Mouse (Mus musculus) CH12.LX (cell line): Measurements from ENCODE around the gene Dnmbp. TPM values are rescaled to one million over a fixed set of nuclear protein-coding genes. Genes with fewer than 3 reads are reported as not detected.

Source experiments
- DNase-seq: peaks from one replicate; pipeline ENCODE4 v3.0.0-alpha.2; 2013; ENCODE audit errors: extremely low read depth
- H3K27ac ChIP-seq: 2 replicates; pipeline ENCODE4 v1.5.1; 2012; ENCODE audit warnings: low read depth, mild to moderate bottlenecking, control low read depth, moderate library complexity; ENCODE audit not compliant: insufficient read depth
- H3K27me3 ChIP-seq: replicated peaks from 2 replicates; pipeline ENCODE3; 2012; ENCODE audit warnings: inconsistent platforms
- H3K36me3 ChIP-seq, 2 experiments: replicated peaks in 1 of 2; 2 replicates each; pipeline versions ENCODE3 to v1.6.1; 2012; ENCODE audit warnings: inconsistent platforms in 1 of 2, low read length in 1 of 2, mild to moderate bottlenecking in 1 of 2, mixed read lengths in 1 of 2, moderate library complexity in 1 of 2; ENCODE audit not compliant: control insufficient read depth in 1 of 2, insufficient read depth in 1 of 2
- H3K4me1 ChIP-seq, 2 experiments: 2 replicates each; pipeline ENCODE4 v1.6.1; 2012; ENCODE audit warnings: inconsistent platforms in 1 of 2, moderate library complexity in 1 of 2; ENCODE audit not compliant: insufficient read depth in 2 of 2, control insufficient read depth in 1 of 2
- H3K4me2 ChIP-seq: 2 replicates; pipeline ENCODE4 v1.6.1; 2012; ENCODE audit warnings: low read depth, mild to moderate bottlenecking, control low read depth; ENCODE audit not compliant: poor library complexity, insufficient read depth, severe bottlenecking
- H3K4me3 ChIP-seq, 3 experiments: fragments of 150-350 bp in 1 of 3; sonication (generic) in 1 of 3; replicated peaks in 1 of 3; 2 replicates each; pipeline versions ENCODE3 to v1.5.1; 2011 to 2012; ENCODE audit warnings: low read depth in 2 of 3, low read length in 2 of 3, mild to moderate bottlenecking in 2 of 3, moderate library complexity in 2 of 3, control low read depth in 1 of 3, improper control_type of control experiment in 1 of 3, inconsistent platforms in 1 of 3, mixed read lengths in 1 of 3; ENCODE audit not compliant: poor library complexity in 1 of 3
- H3K79me2 ChIP-seq: replicated peaks from 2 replicates; pipeline ENCODE4 v1.6.1; 2012; ENCODE audit warnings: mild to moderate bottlenecking, moderate library complexity; ENCODE audit not compliant: control insufficient read depth, poor library complexity, insufficient read depth, severe bottlenecking; ENCODE audit errors: extremely low read depth
- H3K9ac ChIP-seq: 2 replicates; pipeline ENCODE4 v1.6.1; 2012; ENCODE audit warnings: low read depth, mild to moderate bottlenecking, control low read depth, moderate library complexity; ENCODE audit not compliant: insufficient read depth
- H3K9me3 ChIP-seq: replicated peaks from 2 replicates; pipeline ENCODE3; 2012; ENCODE audit warnings: low read length, inconsistent platforms, mixed read lengths
- BHLHE40 ChIP-seq: IDR thresholded peaks from 2 replicates; pipeline ENCODE4 v1.6.1; 2011; ENCODE audit warnings: mild to moderate bottlenecking, low read depth, low read length, improper control_type of control experiment
- CHD1 ChIP-seq: IDR thresholded peaks from 2 replicates; pipeline ENCODE4 v1.6.1; 2012; ENCODE audit warnings: low read depth, low read length, improper control_type of control experiment, inconsistent platforms
- CHD2 ChIP-seq: IDR thresholded peaks from 2 replicates; pipeline ENCODE4 v1.6.1; 2011; ENCODE audit warnings: low read length, improper control_type of control experiment
- CTCF ChIP-seq, 2 experiments: IDR thresholded peaks in 1 of 2; conservative IDR thresholded peaks in 1 of 2; 2 replicates each; pipeline ENCODE4 v1.5.1; 2011 to 2012; ENCODE audit warnings: low read depth in 2 of 2, low read length in 2 of 2, improper control_type of control experiment in 1 of 2, inconsistent platforms in 1 of 2, mild to moderate bottlenecking in 1 of 2, moderate library complexity in 1 of 2
- E2F4 ChIP-seq: IDR thresholded peaks from 2 replicates; pipeline ENCODE4 v1.6.1; 2011; ENCODE audit warnings: low read depth, low read length, improper control_type of control experiment; ENCODE audit not compliant: insufficient replicate concordance
- ELF1 ChIP-seq: IDR thresholded peaks from 2 replicates; pipeline ENCODE4 v1.6.1; 2014; ENCODE audit warnings: low read depth, mild to moderate bottlenecking, inconsistent platforms, low read length, improper control_type of control experiment
- EP300 ChIP-seq: IDR thresholded peaks from 2 replicates; pipeline ENCODE4 v1.6.1; 2011; ENCODE audit warnings: low read length, improper control_type of control experiment
- GABPA ChIP-seq: IDR thresholded peaks from 2 replicates; pipeline ENCODE4 v1.6.1; 2012; ENCODE audit warnings: low read depth, low read length, improper control_type of control experiment, inconsistent platforms; ENCODE audit not compliant: insufficient replicate concordance
- HCFC1 ChIP-seq: IDR thresholded peaks from 2 replicates; pipeline ENCODE4 v1.6.1; 2012; ENCODE audit warnings: low read depth, mild to moderate bottlenecking, inconsistent platforms, low read length, improper control_type of control experiment
- IRF4 ChIP-seq: IDR thresholded peaks from 2 replicates; pipeline ENCODE4 v1.6.1; 2014; ENCODE audit warnings: low read depth, mild to moderate bottlenecking, inconsistent platforms, low read length, improper control_type of control experiment
- JUN ChIP-seq: IDR thresholded peaks from 2 replicates; pipeline ENCODE4 v1.6.1; 2011; ENCODE audit warnings: low read depth, mild to moderate bottlenecking, low read length, improper control_type of control experiment, moderate library complexity; ENCODE audit not compliant: insufficient read depth
- MAFK ChIP-seq: IDR thresholded peaks from 2 replicates; pipeline ENCODE4 v1.6.1; 2011; ENCODE audit warnings: low read length, improper control_type of control experiment; ENCODE audit not compliant: insufficient replicate concordance
- MAX ChIP-seq: IDR thresholded peaks from 2 replicates; pipeline ENCODE4 v1.6.1; 2011; ENCODE audit warnings: low read length, improper control_type of control experiment
- MXI1 ChIP-seq: IDR thresholded peaks from 2 replicates; pipeline ENCODE4 v1.6.1; 2011; ENCODE audit warnings: mild to moderate bottlenecking, low read depth, low read length, improper control_type of control experiment
- MYC ChIP-seq: IDR thresholded peaks from 2 replicates; pipeline ENCODE4 v1.6.1; 2011; ENCODE audit warnings: low read depth, mild to moderate bottlenecking, improper control_type of control experiment, low read length
- NELFE ChIP-seq: IDR thresholded peaks from 2 replicates; pipeline ENCODE4 v1.6.1; 2011; ENCODE audit warnings: low read depth, low read length, improper control_type of control experiment
- NRF1 ChIP-seq: IDR thresholded peaks from 2 replicates; pipeline ENCODE4 v1.6.1; 2014; ENCODE audit warnings: low read depth, mild to moderate bottlenecking, inconsistent platforms, low read length, improper control_type of control experiment, moderate library complexity
- PAX5 ChIP-seq: IDR thresholded peaks from 2 replicates; pipeline ENCODE4 v1.6.1; 2012; ENCODE audit warnings: low read length, inconsistent platforms, mixed read lengths
- POLR2AphosphoS2 ChIP-seq: IDR thresholded peaks from 2 replicates; pipeline ENCODE4 v1.6.1; 2011; ENCODE audit warnings: low read depth, low read length, improper control_type of control experiment
- RAD21 ChIP-seq: IDR thresholded peaks from 2 replicates; pipeline ENCODE4 v1.6.1; 2011; ENCODE audit warnings: low read depth, mild to moderate bottlenecking, low read length, improper control_type of control experiment, moderate library complexity
- SIN3A ChIP-seq: IDR thresholded peaks from 2 replicates; pipeline ENCODE4 v1.6.1; 2012; ENCODE audit warnings: low read length, improper control_type of control experiment, inconsistent platforms
- SMC3 ChIP-seq: IDR thresholded peaks from 2 replicates; pipeline ENCODE4 v1.6.1; 2011; ENCODE audit warnings: low read depth, low read length, improper control_type of control experiment
- TBP ChIP-seq: conservative IDR thresholded peaks from 2 replicates; pipeline ENCODE4 v1.6.1; 2011; ENCODE audit warnings: low read depth, low read length, improper control_type of control experiment
- UBTF ChIP-seq: IDR thresholded peaks from 2 replicates; pipeline ENCODE4 v1.6.1; 2012; ENCODE audit warnings: low read depth, mild to moderate bottlenecking, inconsistent platforms, low read length, improper control_type of control experiment, moderate library complexity
- USF1 ChIP-seq: IDR thresholded peaks from 2 replicates; pipeline ENCODE4 v1.6.1; 2014; ENCODE audit warnings: low read depth, mild to moderate bottlenecking, inconsistent platforms, low read length, improper control_type of control experiment
- USF2 ChIP-seq: conservative IDR thresholded peaks from 2 replicates; pipeline ENCODE4 v1.6.1; 2011; ENCODE audit warnings: low read depth, low read length, improper control_type of control experiment
- ZKSCAN1 ChIP-seq: IDR thresholded peaks from 2 replicates; pipeline ENCODE4 v1.6.1; 2012; ENCODE audit warnings: low read depth, inconsistent platforms, low read length, improper control_type of control experiment, borderline replicate concordance
- ZMIZ1 ChIP-seq: IDR thresholded peaks from 2 replicates; pipeline ENCODE4 v1.6.1; 2012; ENCODE audit warnings: low read depth, mild to moderate bottlenecking, inconsistent platforms, low read length, improper control_type of control experiment
- ZNF384 ChIP-seq: IDR thresholded peaks from 2 replicates; pipeline ENCODE4 v1.6.1; 2012; ENCODE audit warnings: low read depth, low read length, improper control_type of control experiment, inconsistent platforms
- dilution Hi-C: fragments of 300-500 bp; cut with MboI; formaldehyde crosslinking; loops from 2 replicates; pipeline ENCODE4 v1.14.3; 2020; ENCODE audit warnings: low sequenced_read_pairs; ENCODE audit not compliant: extremely low pct_unique_long_range_greater_than_20kb, extremely low pct_ligation_motif_present
- in situ Hi-C: fragments of 300-500 bp; cut with MboI; formaldehyde crosslinking; loops from 3 replicates; pipeline ENCODE4 v1.14.3; 2019; ENCODE audit warnings: low sequenced_read_pairs, low pct_ligation_motif_present, low pct_unique_long_range_greater_than_20kb, mixed read lengths
- polyA plus RNA-seq: library from polyadenylated mRNA; unstranded; fragments of >175 nt; gene quantifications from 2 replicates; pipeline ENCODE4 v1.2.1, GENCODE M21; 2012; ENCODE audit warnings: low read depth; ENCODE audit not compliant: insufficient read length
- total RNA-seq, 2 experiments: library from RNA; depleted of rRNA; stranded (reverse); fragments of 300-350 nt in 1 of 2; fragments of >200 nt in 1 of 2; gene quantifications; 2 replicates each; pipeline ENCODE4 v1.2.3; 2012 to 2014

Dnmbp gene
- total and polyA plus RNA-seq, 3 experiments: 1.8 to 5.4 (median 2.3) TPM

- peaks cover 2 to 12% of the 10 kb centered on the region in 2 experiments; a peak in 3 of 4 replicates for H3K4me1 ChIP-seq
- no peak overlapping the region for H3K4me2 ChIP-seq
- no peak for DNase-seq
- H3K36me3 ChIP-seq: no peaks in the 10 kb centered on the region
- H3K9ac ChIP-seq: no peak overlapping the region
- no peak for TF ChIP-seq CHD2
- TF ChIP-seq IRF4: no peak
- no peak for TF ChIP-seq SIN3A
- TF ChIP-seq E2F4: no peak
- TF ChIP-seq ZKSCAN1: no peak
- no peak for TF ChIP-seq ELF1
- TF ChIP-seq MYC: no peak
- TF ChIP-seq CTCF (conservative IDR thresholded peaks at IDR 0.05 in 1 of 2, IDR thresholded peaks at IDR 0.05 in 1 of 2; ENCODE audit: low read depth in 2 of 2, low read length in 2 of 2): no peak
- no peak for TF ChIP-seq UBTF
- TF ChIP-seq NRF1: no peak
- TF ChIP-seq POLR2AphosphoS2: no peak
- TF ChIP-seq GABPA: no peak
- TF ChIP-seq JUN: no peak
- TF ChIP-seq USF1: no peak
- TF ChIP-seq RAD21: no peak
- no peak for TF ChIP-seq EP300
- no peak for TF ChIP-seq MAX
- dilution Hi-C loops (no loop called here), in situ Hi-C loops (no loop called here)
- no peak overlapping the region for H3K4me3 ChIP-seq
- H3K27me3 ChIP-seq: no peaks in the 10 kb centered on the region
- H3K79me2 ChIP-seq: no peaks in the 10 kb centered on the region
- no peak overlapping the region for H3K27ac ChIP-seq
- H3K9me3 ChIP-seq: no peaks in the 10 kb centered on the region
Observed at GRCm38 (mm10) chr19:43977799-43978198, 37.8 kb upstream of the Dnmbp start.

- no peak for DNase-seq
- Histone ChIP-seq H3K27ac (no peak overlapping the region), H3K9ac (no peak overlapping the region), H3K9me3 (no peaks in the 10 kb centered on the region), H3K4me1 (peaks cover 2 to 12% of the 10 kb centered on the region in 2 experiments; a peak in 3 of 4 replicates), H3K4me2 (no peak overlapping the region), H3K4me3 (no peak overlapping the region), H3K79me2 (no peaks in the 10 kb centered on the region), H3K27me3 (no peaks in the 10 kb centered on the region), H3K36me3 (no peaks in the 10 kb centered on the region)
- TF ChIP-seq HCFC1 (no peak), IRF4 (no peak), PAX5 (no peak), MXI1 (no peak), BHLHE40 (no peak), ZMIZ1 (no peak), CHD1 (no peak), MAX (no peak), ZNF384 (no peak), NELFE (no peak), USF1 (no peak), TBP (no peak), SMC3 (no peak), USF2 (no peak), NRF1 (no peak), EP300 (no peak), RAD21 (no peak), POLR2AphosphoS2 (no peak), MAFK (no peak), UBTF (no peak)
- in situ Hi-C loops: no loop called here
- dilution Hi-C loops: no loop called here
Observed at GRCm38 (mm10) chr19:43976661-43977060, 36.7 kb upstream of the Dnmbp start.
